Mouse (Mus musculus): ENCODE measurements around the gene Tmem170b. TPM values are rescaled to one million over a fixed set of nuclear protein-coding genes. Genes with fewer than 3 reads are reported as not detected.

Tmem170b gene
- polyA plus RNA-seq, 1 experiment, result 1.6 TPM

- H3K4me1 ChIP-seq (ENCODE audit: control insufficient read depth, insufficient read depth, low read length), result no peaks in the 10 kb centered on the region
- H3K27me3 ChIP-seq (ENCODE audit: control insufficient read depth, insufficient read depth, low read length), result no peaks in the 10 kb centered on the region
- no peaks in the 10 kb centered on the region for H3K36me3 ChIP-seq (ENCODE audit: control insufficient read depth, insufficient read depth, low read length)
- no peak overlapping the region for H3K27ac ChIP-seq (ENCODE audit: control insufficient read depth, insufficient read depth, low read depth, low read length)
- TF ChIP-seq CTCF (IDR thresholded peaks at IDR 0.05; ENCODE audit: control insufficient read depth, insufficient read depth, insufficient replicate concordance, low read depth, low read length), result no peak
- no peak for TF ChIP-seq POLR2A (IDR thresholded peaks at IDR 0.05; ENCODE audit: control insufficient read depth, low read depth, low read length)
- H3K4me3 ChIP-seq (ENCODE audit: control insufficient read depth, low read depth, low read length), result no peak overlapping the region
Observed at GRCm38 (mm10) chr13:41614982-41615381, 9.3 kb downstream of the Tmem170b start.

- H3K4me1 ChIP-seq (ENCODE audit: control insufficient read depth, insufficient read depth, low read length), result no peaks in the 10 kb centered on the region
- no peak overlapping the region for H3K27ac ChIP-seq (ENCODE audit: control insufficient read depth, insufficient read depth, low read depth, low read length)
- H3K27me3 ChIP-seq (ENCODE audit: control insufficient read depth, insufficient read depth, low read length), result no peaks in the 10 kb centered on the region
- no peaks in the 10 kb centered on the region for H3K36me3 ChIP-seq (ENCODE audit: control insufficient read depth, insufficient read depth, low read length)
- TF ChIP-seq POLR2A (IDR thresholded peaks at IDR 0.05; ENCODE audit: control insufficient read depth, low read depth, low read length) (no peak), CTCF (IDR thresholded peaks at IDR 0.05; ENCODE audit: control insufficient read depth, insufficient read depth, insufficient replicate concordance, low read depth, low read length) (no peak)
- no peak overlapping the region for H3K4me3 ChIP-seq (ENCODE audit: control insufficient read depth, low read depth, low read length)
Observed at GRCm38 (mm10) chr13:41619470-41619869, 13.8 kb downstream of the Tmem170b start.

- Histone ChIP-seq H3K4me3 (ENCODE audit: control insufficient read depth, low read depth, low read length) (no peak overlapping the region), H3K36me3 (ENCODE audit: control insufficient read depth, insufficient read depth, low read length) (no peaks in the 10 kb centered on the region), H3K4me1 (ENCODE audit: control insufficient read depth, insufficient read depth, low read length) (no peaks in the 10 kb centered on the region), H3K27ac (ENCODE audit: control insufficient read depth, insufficient read depth, low read depth, low read length) (no peak overlapping the region), H3K27me3 (ENCODE audit: control insufficient read depth, insufficient read depth, low read length) (no peaks in the 10 kb centered on the region)
- TF ChIP-seq POLR2A (IDR thresholded peaks at IDR 0.05; ENCODE audit: control insufficient read depth, low read depth, low read length) (no peak), CTCF (IDR thresholded peaks at IDR 0.05; ENCODE audit: control insufficient read depth, insufficient read depth, insufficient replicate concordance, low read depth, low read length) (no peak)
Observed at GRCm38 (mm10) chr13:41620132-41620531, 14.4 kb downstream of the Tmem170b start.

- TF ChIP-seq POLR2A (IDR thresholded peaks at IDR 0.05; ENCODE audit: control insufficient read depth, low read depth, low read length) (no peak), CTCF (IDR thresholded peaks at IDR 0.05; ENCODE audit: control insufficient read depth, insufficient read depth, insufficient replicate concordance, low read depth, low read length) (no peak)
- H3K27me3 ChIP-seq (ENCODE audit: control insufficient read depth, insufficient read depth, low read length), result no peaks in the 10 kb centered on the region
- H3K36me3 ChIP-seq (ENCODE audit: control insufficient read depth, insufficient read depth, low read length), result no peaks in the 10 kb centered on the region
- H3K4me3 ChIP-seq (ENCODE audit: control insufficient read depth, low read depth, low read length), result no peak overlapping the region
- H3K4me1 ChIP-seq (ENCODE audit: control insufficient read depth, insufficient read depth, low read length), result no peaks in the 10 kb centered on the region
- H3K27ac ChIP-seq (ENCODE audit: control insufficient read depth, insufficient read depth, low read depth, low read length), result no peak overlapping the region
Observed at GRCm38 (mm10) chr13:41624123-41624522, 18.4 kb downstream of the Tmem170b start.

GRCm38 (mm10) chr13:41625248-41625647, 19.5 kb downstream of the Tmem170b start:
- H3K36me3 ChIP-seq (ENCODE audit: control insufficient read depth, insufficient read depth, low read length), result no peaks in the 10 kb centered on the region
- no peaks in the 10 kb centered on the region for H3K4me1 ChIP-seq (ENCODE audit: control insufficient read depth, insufficient read depth, low read length)
- no peaks in the 10 kb centered on the region for H3K27me3 ChIP-seq (ENCODE audit: control insufficient read depth, insufficient read depth, low read length)
- TF ChIP-seq CTCF (IDR thresholded peaks at IDR 0.05; ENCODE audit: control insufficient read depth, insufficient read depth, insufficient replicate concordance, low read depth, low read length), result no peak
- no peak overlapping the region for H3K4me3 ChIP-seq (ENCODE audit: control insufficient read depth, low read depth, low read length)
- no peak overlapping the region for H3K27ac ChIP-seq (ENCODE audit: control insufficient read depth, insufficient read depth, low read depth, low read length)

GRCm38 (mm10) chr13:41627277-41627916, 21.7 kb downstream of the Tmem170b start:
- Histone ChIP-seq H3K4me3 (ENCODE audit: control insufficient read depth, low read depth, low read length) (no peak overlapping the region), H3K27me3 (ENCODE audit: control insufficient read depth, insufficient read depth, low read length) (no peaks in the 10 kb centered on the region), H3K27ac (ENCODE audit: control insufficient read depth, insufficient read depth, low read depth, low read length) (no peak overlapping the region), H3K36me3 (ENCODE audit: control insufficient read depth, insufficient read depth, low read length) (no peaks in the 10 kb centered on the region), H3K4me1 (ENCODE audit: control insufficient read depth, insufficient read depth, low read length) (no peaks in the 10 kb centered on the region)
- TF ChIP-seq CTCF (IDR thresholded peaks at IDR 0.05; ENCODE audit: control insufficient read depth, insufficient read depth, insufficient replicate concordance, low read depth, low read length) (no peak), POLR2A (IDR thresholded peaks at IDR 0.05; ENCODE audit: control insufficient read depth, low read depth, low read length) (no peak)

GRCm38 (mm10) chr13:41634401-41634818, 28.7 kb downstream of the Tmem170b start:
- TF ChIP-seq POLR2A (IDR thresholded peaks at IDR 0.05; ENCODE audit: control insufficient read depth, low read depth, low read length), result no peak
- TF ChIP-seq CTCF (IDR thresholded peaks at IDR 0.05; ENCODE audit: control insufficient read depth, insufficient read depth, insufficient replicate concordance, low read depth, low read length), result peak; percentile 81; the same call in 1 of the 2 replicates
- Histone ChIP-seq H3K27ac (ENCODE audit: control insufficient read depth, insufficient read depth, low read depth, low read length) (no peak overlapping the region), H3K4me1 (ENCODE audit: control insufficient read depth, insufficient read depth, low read length) (no peaks in the 10 kb centered on the region), H3K36me3 (ENCODE audit: control insufficient read depth, insufficient read depth, low read length) (no peaks in the 10 kb centered on the region), H3K4me3 (ENCODE audit: control insufficient read depth, low read depth, low read length) (no peak overlapping the region), H3K27me3 (ENCODE audit: control insufficient read depth, insufficient read depth, low read length) (no peaks in the 10 kb centered on the region)
